Mouse (Mus musculus): ENCODE data around the gene Rpl18a. TPM values are rescaled to one million over a fixed set of nuclear protein-coding genes. Genes with fewer than 3 reads are reported as not detected.

Gene Rpl18a
- 1,792 and 1,906 TPM in 2 replicates for polyA plus RNA-seq (2011; ENCODE audit: insufficient read length, low read depth, missing spikeins)

GRCm38 (mm10) chr8:70897021-70897680 lies at the start of gene Rpl18a:
Rpl18a (minus strand) TSS chr8:70897412.
- Histone ChIP-seq H3K4me3 (ENCODE audit: insufficient read depth, low read length) (peak within 1 kb of the TSS; percentile 93), H3K27ac (ENCODE audit: insufficient read depth, low read length) (peak within 1 kb of the TSS; percentile 84), H3K4me1 (ENCODE audit: control insufficient read depth, insufficient read depth, low read length) (0 out of 2 replicates have a peak, but pooled peaks cover 5% of the 10 kb centered on the region)
- TF ChIP-seq CTCF (IDR thresholded peaks at IDR 0.05; ENCODE audit: borderline replicate concordance, insufficient read depth, low read length) (no peak), POLR2A (IDR thresholded peaks at IDR 0.05; ENCODE audit: low read depth, low read length) (peak; percentile 94)

- Histone ChIP-seq H3K4me1 (ENCODE audit: control insufficient read depth, insufficient read depth, low read length) (no peaks in the 10 kb centered on the region), H3K27ac (ENCODE audit: insufficient read depth, low read length) (no peak overlapping the region), H3K4me3 (ENCODE audit: insufficient read depth, low read length) (no peak overlapping the region)
- TF ChIP-seq POLR2A (IDR thresholded peaks at IDR 0.05; ENCODE audit: low read depth, low read length) (no peak), CTCF (IDR thresholded peaks at IDR 0.05; ENCODE audit: borderline replicate concordance, insufficient read depth, low read length) (no peak)
Measured at GRCm38 (mm10) chr8:70943187-70943586, 46.0 kb upstream of the Rpl18a start.

- no peak overlapping the region for H3K27ac ChIP-seq (ENCODE audit: insufficient read depth, low read length)
- H3K4me3 ChIP-seq (ENCODE audit: insufficient read depth, low read length) = no peak overlapping the region
- no peak for TF ChIP-seq CTCF (IDR thresholded peaks at IDR 0.05; ENCODE audit: borderline replicate concordance, insufficient read depth, low read length)
- TF ChIP-seq POLR2A (IDR thresholded peaks at IDR 0.05; ENCODE audit: low read depth, low read length) = no peak
- H3K4me1 ChIP-seq (ENCODE audit: control insufficient read depth, insufficient read depth, low read length) = no peaks in the 10 kb centered on the region
Measured at GRCm38 (mm10) chr8:70941478-70941877, 44.3 kb upstream of the Rpl18a start.

- Histone ChIP-seq H3K4me1 (ENCODE audit: control insufficient read depth, insufficient read depth, low read length) (no peaks in the 10 kb centered on the region), H3K4me3 (ENCODE audit: insufficient read depth, low read length) (no peak overlapping the region), H3K27ac (ENCODE audit: insufficient read depth, low read length) (no peak overlapping the region)
- TF ChIP-seq POLR2A (IDR thresholded peaks at IDR 0.05; ENCODE audit: low read depth, low read length) (no peak), CTCF (IDR thresholded peaks at IDR 0.05; ENCODE audit: borderline replicate concordance, insufficient read depth, low read length) (no peak)
Measured at GRCm38 (mm10) chr8:70937200-70937599, 40.0 kb upstream of the Rpl18a start.

GRCm38 (mm10) chr8:70934786-70935185 lies 37.6 kb upstream of the Rpl18a start:
- no peak for TF ChIP-seq POLR2A (IDR thresholded peaks at IDR 0.05; ENCODE audit: low read depth, low read length)

GRCm38 (mm10) chr8:70933036-70933435 lies 35.8 kb upstream of the Rpl18a start:
- no peak overlapping the region for H3K4me3 ChIP-seq (ENCODE audit: insufficient read depth, low read length)
- no peak for TF ChIP-seq CTCF (IDR thresholded peaks at IDR 0.05; ENCODE audit: borderline replicate concordance, insufficient read depth, low read length)
- TF ChIP-seq POLR2A (IDR thresholded peaks at IDR 0.05; ENCODE audit: low read depth, low read length) = no peak
- H3K4me1 ChIP-seq (ENCODE audit: control insufficient read depth, insufficient read depth, low read length) = no peaks in the 10 kb centered on the region
- no peak overlapping the region for H3K27ac ChIP-seq (ENCODE audit: insufficient read depth, low read length)

More at GRCm38 (mm10) chr8:70934786-70935185, 37.6 kb upstream of the Rpl18a start:
- Histone ChIP-seq H3K4me3 (ENCODE audit: insufficient read depth, low read length) (no peak overlapping the region), H3K27ac (ENCODE audit: insufficient read depth, low read length) (no peak overlapping the region), H3K4me1 (ENCODE audit: control insufficient read depth, insufficient read depth, low read length) (no peaks in the 10 kb centered on the region)

GRCm38 (mm10) chr8:70931731-70932130 lies 34.5 kb upstream of the Rpl18a start:
- TF ChIP-seq POLR2A (IDR thresholded peaks at IDR 0.05; ENCODE audit: low read depth, low read length) = no peak
- no peak for TF ChIP-seq CTCF (IDR thresholded peaks at IDR 0.05; ENCODE audit: borderline replicate concordance, insufficient read depth, low read length)
- no peak overlapping the region for H3K27ac ChIP-seq (ENCODE audit: insufficient read depth, low read length)
- no peak overlapping the region for H3K4me3 ChIP-seq (ENCODE audit: insufficient read depth, low read length)
- H3K4me1 ChIP-seq (ENCODE audit: control insufficient read depth, insufficient read depth, low read length) = no peaks in the 10 kb centered on the region

GRCm38 (mm10) chr8:70928778-70929322 lies 31.6 kb upstream of the Rpl18a start:
- TF ChIP-seq POLR2A (IDR thresholded peaks at IDR 0.05; ENCODE audit: low read depth, low read length) = no peak
- TF ChIP-seq CTCF (IDR thresholded peaks at IDR 0.05; ENCODE audit: borderline replicate concordance, insufficient read depth, low read length) = no peak
- no peak overlapping the region for H3K27ac ChIP-seq (ENCODE audit: insufficient read depth, low read length)
- H3K4me3 ChIP-seq (ENCODE audit: insufficient read depth, low read length) = no peak overlapping the region
- H3K4me1 ChIP-seq (ENCODE audit: control insufficient read depth, insufficient read depth, low read length) = no peaks in the 10 kb centered on the region

- no peak overlapping the region for H3K4me3 ChIP-seq (ENCODE audit: insufficient read depth, low read length)
- no peaks in the 10 kb centered on the region for H3K4me1 ChIP-seq (ENCODE audit: control insufficient read depth, insufficient read depth, low read length)
- no peak overlapping the region for H3K27ac ChIP-seq (ENCODE audit: insufficient read depth, low read length)
- TF ChIP-seq POLR2A (IDR thresholded peaks at IDR 0.05; ENCODE audit: low read depth, low read length) (no peak), CTCF (IDR thresholded peaks at IDR 0.05; ENCODE audit: borderline replicate concordance, insufficient read depth, low read length) (no peak)
Measured at GRCm38 (mm10) chr8:70928096-70928495, 30.9 kb upstream of the Rpl18a start.

- Histone ChIP-seq H3K4me3 (ENCODE audit: insufficient read depth, low read length) (no peak overlapping the region), H3K27ac (ENCODE audit: insufficient read depth, low read length) (no peak overlapping the region), H3K4me1 (ENCODE audit: control insufficient read depth, insufficient read depth, low read length) (no peaks in the 10 kb centered on the region)
- TF ChIP-seq POLR2A (IDR thresholded peaks at IDR 0.05; ENCODE audit: low read depth, low read length) (no peak), CTCF (IDR thresholded peaks at IDR 0.05; ENCODE audit: borderline replicate concordance, insufficient read depth, low read length) (no peak)
Measured at GRCm38 (mm10) chr8:70926396-70926795, 29.2 kb upstream of the Rpl18a start.
